Mouse (Mus musculus) adrenal gland, adult 8-10 months (tissue): ENCODE data around the gene Chka. TPM values are rescaled to one million over a fixed set of nuclear protein-coding genes. Genes with fewer than 3 reads are reported as not detected.

ENCODE experiments used
- DNase-seq: peaks from one replicate; pipeline ENCODE4 v3.0.0; 2022
- total RNA-seq, 4 experiments: library from RNA; stranded (reverse); gene quantifications; 2 replicates each; pipeline ENCODE4 v1.2.4; 2022

The Chka gene
- total RNA-seq, 4 experiments from 2014 or later: 69.8 to 329 (median 93.5) TPM

- DNase-seq: no peak
Observed at GRCm38 (mm10) chr19:3889096-3889495, 37.5 kb downstream of the Chka start.

GRCm38 (mm10) chr19:3890181-3890580, 38.6 kb downstream of the Chka start:
- no peak for DNase-seq

- no peak for DNase-seq
Observed at GRCm38 (mm10) chr19:3893545-3894116, 42.1 kb downstream of the Chka start.

- no peak for DNase-seq
Observed at GRCm38 (mm10) chr19:3894294-3894693, 42.7 kb downstream of the Chka start.

- no peak for DNase-seq
Observed at GRCm38 (mm10) chr19:3895171-3895631, 43.6 kb downstream of the Chka start.

- no peak for DNase-seq
Observed at GRCm38 (mm10) chr19:3896208-3896607, 44.6 kb downstream of the Chka start.

GRCm38 (mm10) chr19:3897557-3897956, 46.0 kb downstream of the Chka start:
- no peak for DNase-seq

- DNase-seq: no peak
Observed at GRCm38 (mm10) chr19:3898952-3899351, 47.4 kb downstream of the Chka start.

- DNase-seq: no peak
Observed at GRCm38 (mm10) chr19:3899618-3900017, 48.0 kb downstream of the Chka start.

GRCm38 (mm10) chr19:3902966-3903365, 51.4 kb downstream of the Chka start:
- no peak for DNase-seq

GRCm38 (mm10) chr19:3903648-3904362, 52.2 kb downstream of the Chka start:
- no peak for DNase-seq

- DNase-seq: no peak
Observed at GRCm38 (mm10) chr19:3904363-3904675, 52.7 kb downstream of the Chka start.

GRCm38 (mm10) chr19:3905261-3905969, 53.8 kb downstream of the Chka start:
- no peak for DNase-seq

GRCm38 (mm10) chr19:3906326-3906725, 54.8 kb downstream of the Chka start:
- DNase-seq: no peak

GRCm38 (mm10) chr19:3906795-3907786, 55.5 kb downstream of the Chka start, which contains the start of gene Tcirg1:
Gene Tcirg1, minus strand, starts transcription at chr19:3907133.
- DNase-seq: peak; percentile 82

- DNase-seq: no peak
Observed at GRCm38 (mm10) chr19:3907876-3908660, 56.5 kb downstream of the Chka start.

GRCm38 (mm10) chr19:3910206-3910605, 58.6 kb downstream of the Chka start:
- DNase-seq: no peak

- peak; percentile 95 for DNase-seq
Observed at GRCm38 (mm10) chr19:3912337-3913204, 61.0 kb downstream of the Chka start, which contains the start of gene Ndufs8. Gene Ndufs8, minus strand, starts transcription at chr19:3912774.

- no peak for DNase-seq
Observed at GRCm38 (mm10) chr19:3913692-3914091, 62.1 kb downstream of the Chka start.

- DNase-seq: no peak
Observed at GRCm38 (mm10) chr19:3914535-3914934, 63.0 kb downstream of the Chka start.
